Mouse (Mus musculus) layer of hippocampus, postnatal 36 days (tissue): ENCODE measurements at regions not wholly inside any gene's neighbourhood (a gene's known extent, or its start where the extent isn't known, plus 50 kb on each side); places are given as distances from the start of the nearest gene placed in this dataset.

Experiments used
- DNase-seq, 2 experiments: peaks; one replicate each; pipeline ENCODE4 v3.0.0; 2022

DNA sequence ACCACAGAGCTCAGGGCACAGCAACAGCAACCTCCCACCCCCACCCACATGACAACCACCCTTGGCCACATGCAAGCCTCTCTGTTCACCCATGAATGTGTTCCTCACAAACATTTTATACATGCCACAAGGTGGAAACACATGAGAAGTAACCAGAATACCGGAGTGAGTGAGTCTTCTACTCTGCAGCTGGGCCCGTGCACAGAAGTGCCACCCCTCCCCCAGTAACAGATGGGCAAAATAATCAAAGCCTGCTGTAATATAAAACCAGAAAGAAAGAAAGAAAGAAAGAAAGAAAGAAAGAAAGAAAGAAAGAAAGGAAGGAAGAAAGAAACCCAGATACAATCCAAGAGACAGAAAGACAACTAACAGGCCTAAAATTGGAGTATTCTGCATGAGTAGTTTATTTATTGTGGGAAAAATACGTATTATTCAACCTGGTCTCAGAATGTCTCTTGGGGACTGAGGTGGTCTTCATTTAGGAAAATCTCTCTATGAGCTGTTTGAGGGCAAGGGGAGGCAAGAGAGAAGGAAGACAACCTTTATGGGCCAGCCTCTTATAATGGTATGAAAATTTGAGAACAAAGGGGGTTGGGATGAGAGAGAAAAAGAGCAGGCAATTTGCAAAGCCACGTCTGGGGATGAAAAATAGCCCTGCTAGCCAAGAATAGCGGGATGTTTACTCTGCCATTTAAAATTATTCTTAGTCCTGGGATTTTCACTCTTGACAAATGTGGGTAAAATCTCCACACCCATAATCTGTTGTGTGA is 160.2 kb downstream of the Sox4 start:
- DNase-seq, result no peak

DNA sequence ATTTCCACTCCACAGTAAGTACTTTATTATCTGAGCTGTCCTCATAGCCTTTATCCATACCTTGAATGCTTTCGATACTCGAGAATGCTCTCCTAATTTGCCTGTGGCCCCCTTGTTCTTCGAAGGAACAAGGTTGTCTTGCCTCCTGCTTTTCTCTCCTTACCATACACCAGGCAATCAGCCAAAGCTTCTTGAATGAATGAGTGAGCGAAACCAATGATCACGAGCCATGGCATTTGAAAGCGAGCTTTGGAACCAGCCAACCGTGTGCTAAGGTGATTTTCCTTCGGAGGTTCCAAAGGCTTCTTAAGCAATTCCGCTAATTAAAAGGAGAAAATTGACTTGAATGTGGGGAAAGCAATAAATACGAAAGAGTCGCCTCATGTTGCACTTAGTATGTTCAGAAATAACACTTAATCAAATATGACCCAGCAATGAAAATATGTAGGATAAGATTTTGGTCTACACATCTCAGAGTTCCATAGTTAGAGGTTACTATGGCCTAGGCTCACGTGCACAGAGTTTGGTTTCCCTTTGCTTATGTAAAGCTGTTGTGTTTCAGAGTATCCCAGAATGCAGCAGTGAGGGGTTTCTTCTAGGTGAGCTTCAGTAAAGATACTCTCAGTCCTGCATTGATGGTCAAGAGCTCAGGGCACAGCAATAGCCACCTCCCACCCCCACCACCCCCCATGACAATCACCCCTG is 160.9 kb downstream of the Sox4 start:
- DNase-seq, result no peak

DNA sequence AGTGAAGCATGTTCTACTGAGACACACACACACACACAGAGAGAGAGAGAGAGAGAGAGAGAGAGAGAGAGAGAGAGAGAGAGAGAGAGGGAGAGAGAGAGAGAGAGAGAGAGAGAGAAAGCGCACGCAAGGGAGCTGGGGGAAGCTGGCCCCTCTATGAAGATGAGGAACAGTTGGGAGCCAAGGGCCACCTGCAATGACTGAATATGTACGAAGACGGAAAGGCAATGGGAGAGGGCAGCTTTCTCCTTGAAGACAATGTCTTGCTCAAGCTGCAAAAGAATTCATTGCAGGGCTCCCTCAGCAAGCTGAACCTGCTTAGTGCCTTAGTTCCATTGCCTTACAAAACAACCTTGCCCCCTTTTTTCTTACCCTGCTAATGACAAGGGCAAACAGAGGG is 163.1 kb downstream of the Sox4 start:
- no peak for DNase-seq

DNA sequence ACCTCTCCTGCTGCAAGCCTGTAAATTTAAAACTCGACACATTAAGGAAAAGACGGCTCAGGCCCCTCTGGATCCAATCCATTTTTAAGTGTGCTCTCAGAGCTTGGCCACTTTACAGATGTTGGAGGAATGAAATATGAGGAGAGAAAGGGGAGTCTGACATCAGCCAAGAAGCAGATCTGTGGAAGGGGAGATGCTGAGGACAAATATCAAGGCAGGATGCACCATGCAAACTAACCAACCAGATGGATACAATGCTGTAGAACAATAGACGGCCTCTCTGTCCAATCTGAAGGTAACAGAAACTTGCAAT is 166.2 kb downstream of the Sox4 start:
- DNase-seq, result no peak

DNA sequence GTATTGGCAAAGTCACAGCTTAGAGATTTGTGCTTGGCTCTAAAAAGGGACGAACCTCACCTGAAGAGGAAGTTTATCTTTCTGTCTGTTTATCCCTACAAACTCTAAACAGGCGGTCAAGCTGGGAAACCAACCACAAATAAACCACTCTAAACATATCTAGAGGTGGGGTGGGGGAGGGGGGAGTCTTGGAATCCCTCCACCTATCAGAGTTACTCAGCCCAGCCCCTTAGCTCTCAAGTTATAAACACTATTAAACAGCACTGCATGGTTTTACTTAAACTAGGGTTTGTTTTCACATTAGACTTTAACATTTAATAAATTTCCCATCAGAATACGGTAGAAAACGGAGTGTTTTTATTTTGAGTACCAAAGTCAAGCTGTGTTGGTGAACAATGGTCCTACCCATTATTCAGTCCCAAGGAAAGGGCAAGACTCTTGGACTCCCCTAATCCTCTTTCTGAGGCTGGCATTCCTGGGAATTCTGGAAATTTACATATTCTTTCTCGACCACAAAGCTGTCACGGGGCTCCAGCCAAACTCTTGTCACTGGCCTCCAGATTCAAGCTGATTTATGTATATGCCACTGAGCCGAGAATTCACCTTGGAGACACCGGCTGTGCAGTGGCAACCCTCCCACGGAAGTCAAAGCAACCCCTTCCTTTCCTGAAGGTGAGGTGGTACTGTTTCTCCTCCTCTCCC is 166.7 kb downstream of the Sox4 start:
- no peak for DNase-seq

DNA sequence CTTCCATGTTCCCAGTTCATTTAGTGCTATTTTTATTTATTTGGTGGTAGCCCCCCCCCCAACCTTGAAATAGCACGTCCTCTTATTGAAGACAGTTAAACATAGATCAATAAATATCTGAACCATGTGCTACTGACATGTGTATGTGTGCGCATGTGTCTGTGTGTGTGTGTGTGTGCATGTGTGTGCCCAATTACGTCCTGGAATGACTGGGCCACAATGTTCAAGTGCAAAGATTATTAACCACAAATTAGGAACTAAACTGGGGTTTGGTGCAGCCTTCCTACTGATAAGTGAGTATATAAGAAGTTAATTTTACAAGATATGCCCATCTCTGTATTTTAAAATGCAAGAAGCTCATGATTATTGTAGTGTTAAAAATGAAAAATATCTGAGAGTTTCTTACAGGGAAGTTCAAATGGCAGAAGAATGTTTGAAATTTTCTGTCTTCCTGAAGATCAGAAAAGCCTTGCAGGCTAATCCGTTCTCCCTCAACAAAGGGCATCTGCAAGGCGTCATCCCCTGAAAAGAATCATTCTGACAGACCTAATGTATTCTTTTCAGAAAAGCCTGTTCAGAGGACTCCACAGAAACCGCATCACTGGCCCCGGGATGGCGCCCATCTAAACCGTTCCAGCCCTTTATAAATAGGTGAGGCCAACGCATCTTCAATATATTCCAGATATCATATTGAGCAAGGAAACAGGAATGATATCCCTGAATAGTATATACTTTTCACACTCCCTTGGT is 170.8 kb downstream of the Sox4 start:
- no peak for DNase-seq

DNA sequence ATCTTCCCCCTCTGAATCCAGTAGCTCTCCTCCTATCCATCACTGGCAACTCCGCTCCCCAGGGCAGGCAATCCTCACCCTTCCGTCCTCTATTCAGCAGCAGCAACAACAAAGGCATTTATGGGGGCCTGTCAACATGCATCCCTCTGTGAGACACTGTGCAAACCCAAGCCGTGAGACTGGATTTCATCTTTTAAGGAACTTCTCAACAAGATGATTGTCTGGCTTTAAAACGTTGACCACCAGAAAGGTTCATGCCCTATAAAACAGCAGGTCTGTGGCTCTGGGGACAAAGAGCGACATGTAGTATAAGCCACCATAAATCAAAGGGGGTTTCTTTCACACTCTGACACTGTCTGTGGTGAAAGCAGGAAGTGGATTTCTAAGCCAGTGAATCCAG is 171.4 kb downstream of the Sox4 start:
- no peak for DNase-seq

DNA sequence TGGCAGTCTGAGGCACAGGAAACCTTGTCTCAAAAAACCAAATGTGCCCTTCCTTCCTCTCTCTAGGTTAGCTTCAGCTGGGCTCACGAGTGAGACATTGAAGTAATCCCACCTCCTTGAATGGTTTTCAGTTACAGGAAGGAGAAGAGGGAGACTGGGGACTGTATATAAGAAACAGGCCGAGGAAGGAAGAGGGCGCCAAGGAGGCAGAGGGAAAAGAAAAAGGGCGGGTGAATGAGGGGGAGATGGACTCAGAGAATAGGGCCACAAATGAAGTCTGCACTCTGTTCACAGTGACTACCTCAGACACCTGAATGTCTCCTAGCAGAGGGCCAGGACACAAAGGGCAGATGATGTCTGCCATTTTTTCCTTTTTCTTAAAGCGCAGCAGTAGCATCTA is 171.9 kb downstream of the Sox4 start:
- no peak for DNase-seq

DNA sequence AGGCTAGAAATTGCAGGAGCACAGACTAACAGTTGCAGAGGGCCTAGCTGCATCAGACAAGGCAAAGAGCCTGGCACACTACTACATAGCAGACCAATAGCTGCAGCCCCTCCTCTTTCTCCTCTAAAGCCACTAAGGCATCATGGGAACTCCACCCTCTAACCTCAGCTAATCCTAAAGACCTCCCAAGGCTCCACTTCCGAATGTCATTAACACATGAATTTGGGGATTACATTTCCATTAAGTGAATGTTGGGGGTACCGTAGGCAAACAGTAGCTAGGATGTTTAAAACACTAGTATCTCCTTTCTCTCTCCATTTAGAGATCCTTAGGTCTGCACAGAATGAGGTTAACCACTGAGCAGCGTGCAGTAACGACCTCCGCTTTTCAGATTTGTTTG is 173.1 kb downstream of the Sox4 start:
- DNase-seq, result no peak

DNA sequence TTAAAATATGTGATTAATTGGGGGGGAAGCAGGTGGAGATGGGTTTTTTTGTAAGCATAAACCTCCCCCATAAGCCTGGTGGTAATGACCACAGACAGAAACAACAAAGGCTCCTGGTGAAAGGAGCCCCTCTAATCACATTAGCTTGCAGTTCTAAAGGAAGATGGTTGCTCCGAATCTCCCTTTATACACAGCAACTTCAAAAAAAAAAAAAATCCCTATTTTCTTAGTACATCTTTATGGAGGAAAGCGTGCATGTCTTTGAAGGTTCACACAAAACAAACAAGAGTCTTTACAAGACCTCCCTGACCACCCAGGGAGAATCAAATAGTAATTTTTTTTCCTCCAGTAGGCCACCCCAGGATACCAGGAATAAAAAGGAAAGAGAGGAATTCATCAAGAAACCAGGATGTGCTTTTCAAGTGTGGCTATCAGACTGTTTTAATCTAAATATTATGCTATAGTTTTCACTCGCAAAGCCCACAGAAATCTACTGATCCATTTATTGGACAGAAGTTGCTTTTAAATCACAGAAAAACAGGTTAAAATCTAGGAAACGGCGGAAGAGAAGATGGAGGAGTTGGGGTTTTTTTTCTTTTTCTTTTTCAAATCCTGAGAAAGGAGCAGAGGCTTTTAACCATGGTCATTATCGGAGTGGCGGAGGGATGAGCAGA is 178.2 kb downstream of the Sox4 start:
- no peak for DNase-seq

DNA sequence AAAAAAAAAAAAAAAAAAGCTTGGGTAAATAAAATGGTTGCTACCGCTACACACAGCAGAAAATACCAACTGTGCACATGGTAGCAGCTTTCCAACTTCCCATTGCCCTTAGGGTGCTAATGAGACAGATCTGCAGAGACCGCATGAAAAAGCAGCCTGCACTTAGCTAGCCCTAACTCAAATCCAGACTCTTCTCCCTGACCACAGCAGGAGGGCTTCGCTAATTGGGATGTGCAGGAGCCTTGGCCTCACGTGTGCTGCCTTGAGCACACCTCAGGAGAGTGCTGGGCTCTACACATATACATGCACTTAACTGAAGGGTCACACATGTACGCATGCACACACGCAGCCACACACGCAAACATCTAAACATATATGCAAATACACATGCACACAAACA is 178.9 kb downstream of the Sox4 start:
- no peak for DNase-seq

DNA sequence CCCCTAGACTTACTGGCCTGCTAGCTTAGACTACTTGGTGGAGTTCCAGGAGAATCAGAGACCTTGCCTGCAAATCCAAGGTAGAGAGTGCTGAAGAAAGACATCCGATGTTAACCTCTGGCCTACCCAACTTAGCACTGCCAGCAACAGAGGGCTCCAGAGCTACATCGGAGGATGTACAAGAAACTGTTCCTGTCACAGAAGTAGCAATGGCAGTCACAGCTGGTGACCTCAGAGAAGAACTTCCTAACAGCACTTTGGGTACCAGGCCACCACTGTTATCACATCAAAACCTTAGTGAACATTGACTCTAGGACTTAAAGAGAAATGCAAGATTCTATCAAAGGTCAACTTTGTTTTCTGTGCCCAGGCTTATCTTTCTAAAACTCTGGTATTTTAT is 180.0 kb downstream of the Sox4 start:
- DNase-seq, result no peak

DNA sequence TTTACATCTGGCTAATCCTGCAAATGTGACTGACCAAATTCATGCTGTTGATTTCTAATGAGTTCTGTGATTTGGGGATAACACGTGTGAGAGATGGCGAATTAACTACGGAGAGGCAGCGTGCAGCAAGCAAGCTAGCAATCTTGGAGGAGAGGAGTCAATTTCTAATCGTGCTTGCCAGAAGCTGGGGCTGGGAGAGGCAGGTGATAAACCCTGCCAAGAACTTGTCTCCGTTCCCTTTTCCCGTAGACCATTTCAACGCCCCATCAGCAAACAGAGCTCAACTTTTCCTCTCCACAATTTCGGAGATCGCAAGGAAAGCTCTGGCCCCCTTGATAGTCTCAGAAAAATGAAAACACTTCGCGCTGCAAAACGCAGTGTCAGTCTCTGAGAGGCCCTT is 183.0 kb downstream of the Sox4 start:
- DNase-seq, result no peak

DNA sequence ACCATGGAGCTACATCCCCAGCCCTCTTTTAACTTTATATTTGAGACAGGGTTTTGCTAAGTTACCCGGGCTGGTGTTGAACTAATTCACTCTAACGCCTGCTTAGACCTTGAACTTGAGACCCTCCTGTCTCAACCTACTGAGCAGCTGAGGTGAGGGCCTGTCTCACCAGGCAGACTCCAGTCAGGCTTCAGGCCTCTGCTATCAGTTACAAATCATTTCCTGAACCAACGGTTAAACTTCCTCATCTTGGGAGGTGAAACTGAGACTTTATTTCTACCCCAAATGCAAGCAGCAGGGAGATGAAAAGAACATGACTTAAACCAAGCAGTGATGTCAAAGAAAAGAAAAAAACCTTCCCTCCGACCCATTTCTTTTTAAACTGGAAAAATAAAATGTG is 183.5 kb downstream of the Sox4 start:
- no peak for DNase-seq

DNA sequence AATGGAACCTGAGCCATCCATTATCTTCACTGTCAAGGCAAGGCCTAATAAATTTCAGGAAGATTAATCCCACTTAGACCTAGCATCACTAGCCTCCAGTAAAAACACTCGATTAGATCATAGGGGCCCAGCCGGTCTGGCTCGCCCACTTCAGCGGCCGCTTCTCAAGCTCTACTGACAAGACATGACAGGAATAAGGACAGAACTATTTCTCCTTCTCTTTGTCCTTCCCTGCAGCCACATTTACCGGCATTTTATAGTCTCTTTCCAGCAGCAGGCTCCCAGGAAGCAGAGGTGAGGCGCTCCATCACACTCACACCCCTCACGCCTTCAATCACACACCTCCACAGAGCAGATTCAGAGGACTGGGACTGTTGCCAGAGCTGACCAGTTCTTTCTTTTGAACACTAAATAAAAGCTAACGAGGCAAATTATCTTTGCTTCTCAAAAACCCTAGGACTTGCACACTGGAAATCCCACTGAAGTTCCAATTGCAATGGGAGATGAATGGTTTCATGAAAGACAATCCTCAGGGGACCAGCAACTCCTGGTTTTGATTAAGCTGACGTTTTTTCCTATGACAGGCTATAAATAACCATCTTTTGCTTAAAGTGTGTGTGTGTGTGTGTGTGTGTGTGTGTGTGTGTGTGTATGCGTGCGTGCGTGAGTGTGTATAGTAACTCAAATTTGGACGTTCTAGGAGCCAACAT is 184.6 kb downstream of the Sox4 start:
- DNase-seq, result no peak

DNA sequence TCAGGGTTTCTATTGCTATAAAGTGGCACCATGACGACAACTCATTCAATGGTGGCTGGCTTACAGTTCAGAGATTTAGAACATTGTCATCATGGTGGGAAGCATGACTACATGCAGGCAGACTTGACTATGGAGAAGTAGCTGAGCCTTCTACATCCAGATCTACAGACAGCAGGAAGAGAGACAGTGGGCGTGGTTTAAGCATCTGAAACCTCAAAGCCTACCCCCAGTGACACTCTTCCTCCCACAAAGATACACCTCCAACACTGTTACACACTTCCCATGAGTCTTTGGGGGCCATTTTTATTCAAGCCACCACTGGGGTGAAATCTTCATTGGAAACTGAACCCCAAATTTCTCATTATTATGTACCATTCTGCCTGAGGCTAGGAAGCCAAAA is 191.0 kb downstream of the Sox4 start:
- DNase-seq, result no peak

DNA sequence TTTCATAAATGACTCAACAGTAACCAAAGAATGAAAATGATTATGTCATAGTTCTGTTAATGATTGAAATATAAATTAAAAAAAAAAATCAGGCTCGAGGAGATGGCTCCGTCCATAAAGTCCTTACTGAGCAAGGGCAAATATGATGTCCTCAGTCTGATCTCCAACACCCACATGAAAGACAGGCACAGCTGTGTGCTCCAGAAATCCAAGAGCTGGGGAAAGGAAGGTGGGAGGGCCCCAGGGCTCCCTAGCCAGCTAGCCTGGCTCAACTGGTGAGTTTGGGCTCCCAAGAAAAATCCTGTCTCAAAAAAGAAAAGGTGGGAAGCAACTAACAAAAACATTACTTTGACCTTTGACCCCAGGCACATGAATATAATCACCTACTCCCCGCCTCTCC is 194.5 kb downstream of the Sox4 start:
- no peak for DNase-seq

DNA sequence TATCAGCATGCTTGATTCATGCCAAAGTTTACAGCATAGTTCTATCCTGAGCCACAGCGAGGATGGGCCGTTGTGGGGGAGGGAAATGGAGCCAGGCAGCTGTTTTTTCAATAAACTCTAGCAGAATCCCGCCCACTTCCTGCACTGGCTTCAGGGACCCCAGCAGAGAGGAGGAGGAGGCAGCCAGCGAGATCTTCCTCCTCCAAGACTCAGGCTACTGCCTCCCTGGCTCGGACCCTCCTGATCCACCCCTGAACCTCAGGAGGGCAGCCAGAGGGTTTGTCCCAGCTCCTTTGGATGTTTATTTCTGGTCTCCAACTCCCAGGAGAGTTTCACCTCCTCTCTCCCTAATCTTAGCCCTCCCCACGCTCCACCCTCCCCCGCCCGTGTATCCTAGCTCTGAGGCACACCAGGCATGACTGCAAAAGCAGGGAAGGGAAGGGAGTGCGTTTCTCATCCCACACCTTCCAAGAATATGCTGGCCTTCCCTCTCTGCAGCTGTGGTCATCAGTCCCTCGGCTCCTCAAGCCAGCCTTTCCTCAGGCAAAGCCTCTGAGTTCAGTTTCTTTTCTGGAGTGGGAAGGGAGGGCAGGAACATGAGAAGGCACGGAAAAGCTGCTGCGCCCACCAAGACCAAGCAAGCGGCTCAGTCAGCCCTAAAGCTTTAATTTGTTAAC is 195.5 kb downstream of the Sox4 start:
- peak; percentile 10 to 24 for DNase-seq

DNA sequence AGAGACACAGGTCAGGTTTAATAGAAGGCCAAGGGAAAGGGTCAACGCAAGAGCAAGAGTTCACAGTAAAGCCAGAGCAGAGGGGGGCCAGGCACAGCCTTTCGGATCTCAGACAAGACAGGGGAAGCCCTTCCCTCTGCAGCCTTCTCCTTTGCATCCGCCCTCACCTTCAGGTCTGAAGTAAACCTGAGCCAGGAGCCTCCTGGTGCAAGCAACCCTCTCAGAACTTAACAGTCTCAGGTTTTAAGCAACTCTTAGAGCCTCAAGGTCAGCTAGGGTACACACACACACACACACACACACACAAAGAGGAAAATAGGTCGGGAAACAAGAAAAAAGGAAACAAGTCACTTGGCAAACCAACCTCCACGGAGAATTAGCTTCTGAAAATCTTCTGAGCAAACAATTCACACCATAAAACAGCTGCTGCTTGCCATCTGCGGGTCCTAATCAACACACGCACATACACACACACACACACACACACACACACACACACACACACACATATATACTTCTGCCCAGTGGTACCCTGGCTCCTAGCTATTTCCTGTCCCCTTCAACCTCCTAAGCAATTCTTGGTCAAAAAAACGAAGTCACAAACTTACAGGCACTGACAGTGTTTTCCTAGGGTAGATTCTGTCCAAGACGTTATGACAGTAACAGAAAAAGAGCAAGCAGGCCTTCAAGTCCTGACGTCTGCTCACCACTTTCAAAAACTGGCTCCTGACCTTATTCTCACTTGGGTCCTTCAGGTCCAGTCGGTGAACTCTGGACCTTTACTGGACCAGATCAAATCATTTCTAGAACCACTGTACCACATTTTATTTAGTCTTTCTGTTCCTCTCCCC is 196.4 kb downstream of the Sox4 start:
- DNase-seq, result no peak

DNA sequence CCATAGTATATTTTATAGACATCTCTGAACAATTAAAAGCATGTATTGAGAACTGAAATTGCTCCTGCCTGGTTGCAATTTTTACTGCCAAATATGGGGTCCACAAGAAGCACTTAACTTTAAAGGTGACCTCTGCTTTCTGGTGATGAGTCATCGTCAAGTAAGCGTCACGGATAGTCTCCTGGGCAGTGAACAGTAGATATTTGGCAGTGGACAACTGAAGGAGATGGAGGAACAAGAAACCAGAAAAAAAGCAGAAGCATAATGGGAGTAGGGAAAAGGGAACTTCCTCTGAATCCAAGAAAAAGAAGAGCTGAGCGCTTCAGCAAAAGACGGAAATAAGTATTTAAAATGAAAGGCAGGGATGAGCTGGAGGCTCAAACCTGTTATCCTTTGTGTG is 199.3 kb downstream of the Sox4 start:
- no peak for DNase-seq
